Mouse (Mus musculus) liver, postnatal 0 days (tissue): ENCODE data around the gene Kdf1. TPM values are rescaled to one million over a fixed set of nuclear protein-coding genes. Genes with fewer than 3 reads are reported as not detected.
A peak's percentile ranks its signal among the peaks of the same experiment; 100 is the strongest.

ENCODE experiments used
- ATAC-seq: fragments of 200-750 bp; cut with Nextera tagmentation; 2 replicates; pipeline ENCODE4 v1.8.0; 2017; ENCODE audit warnings: mild to moderate bottlenecking, moderate library complexity
- DNase-seq: peaks from one replicate; pipeline ENCODE4 v3.0.0-alpha.2; 2016
- H3K27ac ChIP-seq: fragments of 300-500 bp; sonication (generic); 2 replicates; pipeline ENCODE4 v1.5.1; 2014; ENCODE audit warnings: antibody characterized with exemption, moderate library complexity, mild to moderate bottlenecking, low read depth
- H3K27me3 ChIP-seq: fragments of 300-500 bp; sonication (generic); 2 replicates; pipeline ENCODE4 v1.6.1; 2014; ENCODE audit warnings: low read length, control low read depth, mixed read lengths; ENCODE audit not compliant: insufficient read depth
- H3K36me3 ChIP-seq: fragments of 300-500 bp; sonication (generic); replicated peaks from 2 replicates; pipeline ENCODE4 v1.6.1; 2014; ENCODE audit warnings: mild to moderate bottlenecking, control low read depth, low read length, moderate library complexity, mixed read lengths; ENCODE audit not compliant: insufficient read depth
- H3K4me1 ChIP-seq: fragments of 300-500 bp; sonication (generic); 2 replicates; pipeline ENCODE4 v1.6.1; 2014; ENCODE audit warnings: antibody characterized with exemption, mild to moderate bottlenecking, control low read depth; ENCODE audit not compliant: insufficient read depth
- H3K4me2 ChIP-seq: fragments of 300-500 bp; sonication (generic); 2 replicates; pipeline ENCODE4 v1.6.1; 2014; ENCODE audit warnings: low read depth, mild to moderate bottlenecking, low read length, moderate library complexity, mixed read lengths
- H3K4me3 ChIP-seq: fragments of 300-500 bp; sonication (generic); 2 replicates; pipeline ENCODE4 v1.5.1; 2014; ENCODE audit warnings: low read depth, low read length
- H3K9ac ChIP-seq: fragments of 300-500 bp; sonication (generic); replicated peaks from 2 replicates; pipeline ENCODE4 v1.6.1; 2014; ENCODE audit warnings: mild to moderate bottlenecking, moderate library complexity
- H3K9me3 ChIP-seq: fragments of 300-500 bp; sonication (generic); 2 replicates; pipeline ENCODE4 v1.6.1; 2016; ENCODE audit warnings: mild to moderate bottlenecking, control low read depth, low read length, mixed read lengths
- CTCF ChIP-seq: sonication (generic); IDR thresholded peaks from 2 replicates; pipeline ENCODE4 v1.5.1; 2016; ENCODE audit warnings: antibody characterized with exemption, low read depth
- EP300 ChIP-seq: IDR thresholded peaks from 2 replicates; pipeline ENCODE4 v1.6.1; 2016; ENCODE audit warnings: antibody characterized with exemption, low read depth, mild to moderate bottlenecking
- WGBS: fragments of 180-500 bp; shearing (Covaris S2); extraction: QIAGEN DNeasy Blood & Tissue Kit; methylation state at CpG from one replicate; pipeline ENCODE4 v1.1.7; 2014; ENCODE audit not compliant: insufficient replicate concordance; 5-methylcytosine and 5-hydroxymethylcytosine counted together
- polyA plus RNA-seq: library from polyadenylated mRNA; unstranded; fragments of >200 nt; fragmentation: Nextera tagmentation; extraction: Ambion mirVana; gene quantifications from 2 replicates; pipeline ENCODE4 v1.2.1, GENCODE M21; 2015

The Kdf1 gene
- polyA plus RNA-seq, 1 experiment from 2014 or later = 5.5 TPM

DNA sequence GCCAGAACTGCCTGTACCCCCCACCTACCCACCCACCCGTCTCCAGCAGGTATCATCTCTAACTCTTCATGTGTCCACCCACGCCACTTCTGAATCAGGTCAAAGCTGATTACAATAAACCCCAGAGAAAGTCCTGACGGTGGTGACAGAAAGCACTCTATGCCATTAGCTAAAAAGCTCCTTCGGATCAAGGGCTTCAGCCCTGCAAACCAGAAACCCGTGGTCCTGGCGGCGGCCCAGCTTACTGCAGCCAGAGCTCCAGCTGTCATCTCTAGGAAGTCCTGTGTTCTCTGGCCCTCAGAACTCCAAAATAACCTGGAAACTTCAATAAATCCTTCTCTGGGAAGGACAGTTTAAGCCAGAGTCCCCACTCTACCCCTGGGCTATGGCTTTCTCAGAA is 23.1 kb upstream of the Kdf1 start:
- peaks cover 17% of the 10 kb centered on the region for H3K4me1 ChIP-seq
- no peak for DNase-seq
- 35% methylated on average over 7 of the region's 7 CpGs for WGBS
- no peak overlapping the region for H3K4me2 ChIP-seq
- H3K9ac ChIP-seq = no peak overlapping the region
- peaks cover 68% of the 10 kb centered on the region for H3K27me3 ChIP-seq
- H3K36me3 ChIP-seq = no peaks in the 10 kb centered on the region
- no peak for TF ChIP-seq EP300
- ATAC-seq = no peak
- no peak overlapping the region for H3K4me3 ChIP-seq
- no peak overlapping the region for H3K27ac ChIP-seq
- H3K9me3 ChIP-seq = no peaks in the 10 kb centered on the region

DNA sequence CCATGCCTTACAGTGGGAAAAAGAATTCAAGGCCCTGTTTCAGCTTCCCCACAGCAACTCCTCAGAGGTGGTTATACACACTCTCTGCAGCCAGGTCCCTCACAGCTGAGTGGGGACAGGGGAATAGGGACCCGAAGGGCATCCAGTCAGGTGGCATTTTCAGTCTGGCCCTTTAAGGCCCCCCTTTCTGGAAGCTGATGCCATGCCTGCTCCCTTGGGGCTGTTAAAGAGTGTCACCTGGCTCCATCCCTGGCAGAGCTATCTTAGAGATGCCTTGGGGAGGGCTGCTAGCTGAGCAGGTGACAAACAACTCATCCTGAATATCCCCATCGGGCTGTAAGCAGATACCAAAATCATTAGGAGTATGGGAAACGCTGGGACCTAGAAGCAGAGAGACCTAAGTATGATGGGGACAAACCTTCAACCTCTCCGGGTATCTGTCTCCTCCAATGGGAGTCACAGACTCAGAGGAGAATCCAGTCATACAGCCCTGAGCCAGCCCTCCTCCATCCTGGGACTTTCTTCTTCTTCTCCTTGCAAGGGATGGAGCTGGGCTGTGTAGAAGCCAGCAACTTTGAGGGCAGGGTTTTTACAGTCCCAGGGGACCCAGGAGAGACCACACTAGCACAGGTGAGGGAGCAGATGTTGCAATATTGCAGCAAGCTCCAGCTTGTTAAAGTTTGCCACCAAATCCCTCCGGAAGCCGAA is 21.9 kb upstream of the Kdf1 start:
- Histone ChIP-seq H3K27ac (no peak overlapping the region), H3K4me2 (no peak overlapping the region), H3K4me3 (peak overlapping the region; percentile 48; the same call in 1 of the 2 replicates), H3K36me3 (no peaks in the 10 kb centered on the region), H3K4me1 (peaks cover 17% of the 10 kb centered on the region), H3K9me3 (no peaks in the 10 kb centered on the region), H3K9ac (no peak overlapping the region), H3K27me3 (peaks cover 75% of the 10 kb centered on the region)
- no peak for ATAC-seq
- TF ChIP-seq EP300 (no peak), CTCF (no peak)
- 15% methylated on average over 6 of the region's 6 CpGs for WGBS
- DNase-seq = no peak

DNA sequence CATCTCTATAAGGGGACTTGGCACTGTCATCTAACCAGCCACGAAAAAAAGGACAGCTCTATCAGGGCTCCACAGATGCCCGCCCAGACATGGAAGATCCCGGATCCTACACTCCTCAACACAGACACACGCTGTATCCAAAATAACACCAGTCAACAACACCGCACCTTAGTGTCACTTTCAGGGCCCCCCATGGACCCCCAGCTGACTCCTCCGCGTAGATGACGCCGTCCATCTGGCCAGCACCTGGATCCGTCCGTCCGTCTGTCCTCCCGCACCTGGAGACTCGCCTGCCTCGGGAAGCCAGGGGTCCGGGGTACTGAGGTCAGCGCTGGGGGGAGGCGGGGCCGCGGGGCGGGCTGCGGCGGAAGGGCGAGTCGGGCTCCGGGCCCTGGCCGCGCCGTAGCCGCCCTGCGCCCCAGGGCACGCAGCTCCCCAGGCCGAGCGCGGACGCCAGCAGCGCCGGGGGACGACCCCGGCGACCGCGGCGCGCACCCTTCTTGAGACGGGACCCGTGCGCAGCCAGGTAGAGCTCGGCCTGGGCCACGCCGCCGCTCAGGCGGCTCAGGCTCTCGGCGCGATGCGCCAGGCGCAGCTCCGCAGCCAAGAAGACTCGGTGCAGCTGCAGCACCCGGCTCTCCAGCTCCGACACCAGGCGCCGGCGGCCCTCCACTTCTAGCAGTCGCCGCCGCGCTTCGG is 21.2 kb upstream of the Kdf1 start:
- peak overlapping the region; percentile 48 for H3K4me3 ChIP-seq

DNA sequence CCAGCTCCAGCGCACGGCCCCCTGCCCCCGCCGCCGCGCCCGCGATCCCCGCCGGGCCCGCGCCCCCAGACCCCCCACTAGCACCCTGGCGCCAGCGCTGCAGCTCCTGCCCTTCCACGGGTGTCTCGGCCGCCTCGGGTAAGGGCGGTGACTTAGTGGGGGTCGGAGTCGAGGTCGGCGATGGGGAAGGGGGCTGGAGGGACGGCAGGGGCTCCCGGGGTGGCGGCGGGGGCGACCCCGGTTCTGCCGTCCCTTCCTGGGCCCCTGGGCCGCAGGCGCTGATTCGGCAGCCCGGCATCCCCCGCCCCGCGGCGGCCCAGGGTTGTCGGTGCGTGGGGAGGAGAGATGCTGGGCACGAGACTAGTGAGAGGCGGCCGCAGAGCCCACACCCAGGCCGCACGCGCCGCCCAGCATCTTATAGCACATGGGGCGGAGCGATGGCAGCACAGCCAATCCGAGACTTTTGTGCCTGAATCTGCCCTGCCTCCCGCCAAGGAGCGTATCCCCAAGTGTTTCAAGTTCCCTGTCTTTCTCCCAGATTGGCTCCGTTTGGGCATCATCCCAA is 20.5 kb upstream of the Kdf1 start, which contains the start of gene Trnp1:
TSS of gene Trnp1 (minus strand) at position 391 of the 565 bp plus-strand sequence.
- no peak for TF ChIP-seq EP300
- no peak for TF ChIP-seq CTCF
- no peak within 1 kb of the TSS for H3K27ac ChIP-seq
- peaks cover 17% of the 10 kb centered on the region for H3K4me1 ChIP-seq
- peak within 1 kb of the TSS; percentile 76 for H3K4me2 ChIP-seq
- peaks cover 77% of the 10 kb centered on the region for H3K27me3 ChIP-seq
- DNase-seq (peak; percentile 60), ATAC-seq (peak; percentile 56)
- H3K9me3 ChIP-seq = no peaks in the 10 kb centered on the region
- 3% methylated on average over 35 of the region's 53 CpGs for WGBS
- H3K9ac ChIP-seq = peak within 1 kb of the TSS; percentile 21; the same call in 1 of the 2 replicates
- H3K4me3 ChIP-seq = peak within 1 kb of the TSS; percentile 48
- H3K36me3 ChIP-seq = no peaks in the 10 kb centered on the region

More for the DNA sequence above, 21.2 kb upstream of the Kdf1 start:
- no peak for TF ChIP-seq CTCF
- no peak for TF ChIP-seq EP300
- H3K4me1 ChIP-seq = peaks cover 17% of the 10 kb centered on the region
- peaks cover 75% of the 10 kb centered on the region for H3K27me3 ChIP-seq
- no peak for DNase-seq
- no peaks in the 10 kb centered on the region for H3K36me3 ChIP-seq
- H3K4me2 ChIP-seq = peak overlapping the region; percentile 76
- no peak overlapping the region for H3K27ac ChIP-seq
- WGBS = under 1% methylated on average over 33 of the region's 70 CpGs
- peak overlapping the region; percentile 21; the same call in 1 of the 2 replicates for H3K9ac ChIP-seq
- peak; percentile 16; the same call in 1 of the 2 replicates for ATAC-seq
- H3K9me3 ChIP-seq = no peaks in the 10 kb centered on the region

DNA sequence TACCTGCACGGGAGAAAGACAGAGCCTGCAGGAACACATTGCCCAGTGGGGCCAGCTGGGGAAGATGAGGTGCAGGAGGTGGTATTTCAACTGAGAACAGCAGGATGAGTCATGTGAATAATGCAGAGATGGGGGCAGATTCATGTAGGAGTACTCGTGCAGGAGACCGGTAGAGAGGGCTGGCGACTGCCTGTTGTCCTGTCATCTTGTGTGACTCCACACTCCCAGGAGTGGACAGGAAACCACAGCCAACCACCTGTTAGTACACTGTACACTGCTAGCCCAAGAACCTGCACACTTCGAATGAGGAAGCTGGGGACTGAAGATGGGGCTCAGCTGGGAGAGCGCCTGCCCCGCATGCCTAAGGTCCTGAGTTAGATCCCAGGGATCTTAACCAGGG is 17.2 kb upstream of the Kdf1 start:
- no peak overlapping the region for H3K4me2 ChIP-seq
- TF ChIP-seq CTCF = no peak
- TF ChIP-seq EP300 = no peak
- no peak overlapping the region for H3K9ac ChIP-seq
- no peak for DNase-seq
- H3K27me3 ChIP-seq = peaks cover 59% of the 10 kb centered on the region
- H3K36me3 ChIP-seq = no peaks in the 10 kb centered on the region
- ATAC-seq = no peak
- H3K4me3 ChIP-seq = no peak overlapping the region
- 27% methylated on average over 7 of the region's 7 CpGs for WGBS
- peaks cover 11% of the 10 kb centered on the region for H3K4me1 ChIP-seq
- no peaks in the 10 kb centered on the region for H3K9me3 ChIP-seq
- no peak overlapping the region for H3K27ac ChIP-seq

DNA sequence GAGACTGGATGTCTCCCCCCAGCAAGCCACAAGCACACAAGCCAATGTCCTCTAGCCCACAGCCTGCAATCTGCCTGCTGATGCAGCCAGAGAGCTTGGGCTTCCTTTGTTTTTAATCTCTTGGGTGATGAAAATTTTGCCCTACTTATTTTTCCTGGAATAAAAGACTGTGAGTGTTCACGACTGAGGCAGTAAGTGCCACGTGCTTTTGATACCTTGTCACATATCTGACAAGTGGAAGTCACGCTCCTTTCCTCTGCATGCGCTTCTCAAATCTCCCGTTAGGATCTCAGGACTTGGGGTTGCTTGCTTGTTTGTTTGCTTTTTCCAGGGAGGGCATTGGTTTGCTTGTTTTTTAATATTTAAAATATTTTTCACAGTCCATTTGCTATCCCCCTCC is 14.5 kb upstream of the Kdf1 start:
- peaks cover 32% of the 10 kb centered on the region for H3K27me3 ChIP-seq

More for the DNA sequence above, 14.5 kb upstream of the Kdf1 start:
- Histone ChIP-seq H3K27ac (no peak overlapping the region), H3K9ac (no peak overlapping the region), H3K4me2 (no peak overlapping the region), H3K4me1 (no peaks in the 10 kb centered on the region), H3K36me3 (no peaks in the 10 kb centered on the region), H3K9me3 (no peaks in the 10 kb centered on the region), H3K4me3 (no peak overlapping the region)
- ATAC-seq = no peak
- 29% methylated on average over 5 of the region's 5 CpGs for WGBS
- no peak for DNase-seq
- TF ChIP-seq CTCF (no peak), EP300 (no peak)
